Mouse (Mus musculus): ENCODE data around the gene Kcnk18. TPM values are rescaled to one million over a fixed set of nuclear protein-coding genes. Genes with fewer than 3 reads are reported as not detected.

Kcnk18 gene
- polyA plus RNA-seq, 1 experiment from 2014 or later, result not detected

DNA sequence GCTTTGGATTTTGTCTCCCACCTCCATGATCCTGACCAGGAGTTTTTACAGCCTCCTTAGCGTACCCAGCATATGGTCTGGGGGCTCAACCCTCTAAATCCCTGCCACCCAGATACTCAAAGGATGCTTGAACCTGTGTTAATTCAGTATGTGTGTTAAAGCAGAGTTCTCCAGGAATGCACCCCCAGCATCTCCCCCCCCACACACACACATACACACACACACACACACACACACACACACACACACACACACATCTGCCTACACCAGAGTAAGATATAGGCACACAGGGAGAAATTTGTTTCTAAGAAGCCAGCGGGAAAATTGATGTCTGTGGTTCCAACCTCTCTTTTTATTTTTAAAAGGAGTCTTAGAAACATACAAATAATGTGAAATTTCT lies 26.5 kb upstream of the Kcnk18 start:
- Histone ChIP-seq H3K4me3 (no peak overlapping the region), H3K4me1 (peaks cover 14% of the 10 kb centered on the region), H3K27ac (no peak overlapping the region), H3K4me2 (0 out of 2 replicates have a peak overlapping the region, but pooled peaks have one; percentile 11), H3K27me3 (peaks cover 94% of the 10 kb centered on the region), H3K36me3 (ENCODE audit: poor library complexity, severe bottlenecking) (no peaks in the 10 kb centered on the region), H3K9me3 (replicated peaks) (no peaks in the 10 kb centered on the region), H3K9ac (no peak overlapping the region)
- 13% methylated on average over 2 of the region's 2 CpGs for WGBS
- no peak for ATAC-seq

- H3K4me3 ChIP-seq, result peak overlapping the region; percentile 38
- H3K4me2 ChIP-seq, result peak overlapping the region; percentile 61
- H3K9ac ChIP-seq, result peak overlapping the region; percentile 63
- H3K36me3 ChIP-seq (ENCODE audit: poor library complexity, severe bottlenecking), result no peaks in the 10 kb centered on the region
- WGBS, result 2% methylated on average over 10 of the region's 10 CpGs
- no peaks in the 10 kb centered on the region for H3K9me3 ChIP-seq (replicated peaks)
- ATAC-seq, result no peak
- H3K4me1 ChIP-seq, result peaks cover 14% of the 10 kb centered on the region
- peaks cover 94% of the 10 kb centered on the region for H3K27me3 ChIP-seq
- peak overlapping the region; percentile 61; the same call in 1 of the 2 replicates for H3K27ac ChIP-seq
These were observed 25.6 kb upstream of the Kcnk18 start for GRCm38 (mm10) chr19:59193456-59193855.

- under 1% methylated on average over 50 of the region's 50 CpGs for WGBS
- H3K9ac ChIP-seq, result peak overlapping the region; percentile 63
These were observed 24.8 kb upstream of the Kcnk18 start for GRCm38 (mm10) chr19:59193986-59194820.

DNA sequence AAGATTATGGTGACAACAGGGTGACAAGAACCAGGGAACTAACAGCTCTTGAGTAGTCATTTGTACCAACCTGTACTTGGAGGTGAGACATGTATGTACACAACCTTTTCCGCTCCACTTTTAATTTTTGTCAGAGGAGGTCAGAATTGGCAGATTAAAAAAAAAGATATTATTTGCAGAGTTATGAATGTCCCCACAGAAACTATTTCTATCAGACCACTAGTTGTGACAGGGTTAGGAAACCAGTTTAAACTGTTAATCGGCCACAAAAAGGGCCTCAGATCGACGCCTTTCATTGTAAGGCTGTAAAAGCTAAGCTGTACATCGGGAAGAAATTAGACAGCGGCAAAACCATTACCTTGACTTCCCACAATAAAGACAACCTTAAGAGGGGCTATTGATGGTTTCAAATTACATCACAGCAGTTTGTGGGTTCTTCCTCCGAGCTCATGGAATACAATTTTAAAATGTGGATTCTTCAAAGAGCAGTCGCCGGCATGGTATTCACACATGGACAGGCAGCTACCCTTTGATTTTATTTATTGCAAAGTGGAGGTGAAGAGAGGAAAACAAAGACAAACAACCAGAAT lies 23.7 kb upstream of the Kcnk18 start:
- Histone ChIP-seq H3K27ac (no peak overlapping the region), H3K9me3 (replicated peaks) (peaks cover 7% of the 10 kb centered on the region; the same call in 1 of the 2 replicates), H3K4me2 (peak overlapping the region; percentile 61), H3K4me1 (peaks cover 14% of the 10 kb centered on the region), H3K36me3 (ENCODE audit: poor library complexity, severe bottlenecking) (no peaks in the 10 kb centered on the region), H3K27me3 (peaks cover 86% of the 10 kb centered on the region), H3K9ac (peak overlapping the region; percentile 63; the same call in 1 of the 2 replicates), H3K4me3 (peak overlapping the region; percentile 38; the same call in 1 of the 2 replicates)
- ATAC-seq, result no peak
- 9% methylated on average over 9 of the region's 9 CpGs for WGBS

More at GRCm38 (mm10) chr19:59193986-59194820, 24.8 kb upstream of the Kcnk18 start:
- Histone ChIP-seq H3K27ac (peak overlapping the region; percentile 61), H3K4me1 (peaks cover 14% of the 10 kb centered on the region), H3K36me3 (ENCODE audit: poor library complexity, severe bottlenecking) (no peaks in the 10 kb centered on the region), H3K4me3 (peak overlapping the region; percentile 38), H3K9me3 (replicated peaks) (no peaks in the 10 kb centered on the region), H3K27me3 (peaks cover 92% of the 10 kb centered on the region), H3K4me2 (peak overlapping the region; percentile 61)
- ATAC-seq, result 0 out of 2 replicates have a peak, but pooled peaks have one; percentile 29

DNA sequence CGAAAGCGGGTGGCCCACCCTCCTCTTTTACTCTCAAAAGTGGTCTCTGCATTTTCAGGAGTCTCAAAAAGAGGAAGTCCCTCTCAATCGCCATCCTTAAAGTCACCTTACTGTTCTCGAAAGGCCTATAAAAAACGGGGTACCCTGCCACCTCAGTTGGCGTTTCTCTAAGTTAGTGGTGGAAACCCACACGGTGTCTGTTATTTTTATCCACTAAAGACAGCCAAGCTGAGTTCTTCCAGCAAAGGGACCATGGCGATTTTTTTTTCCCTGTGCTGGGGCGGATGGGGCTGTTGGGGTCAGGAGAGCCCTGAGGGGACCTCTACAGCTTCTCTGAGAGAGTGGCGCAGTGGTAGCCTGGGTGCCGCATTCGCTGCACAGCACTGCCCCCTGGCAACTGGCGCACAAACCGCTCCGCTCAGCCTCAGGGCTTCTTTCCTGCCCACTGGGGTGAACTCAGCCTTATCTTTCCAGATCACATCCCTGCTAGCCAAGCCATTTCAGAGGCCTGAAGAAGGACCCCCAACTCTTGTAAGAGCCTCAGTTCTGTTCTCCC lies 22.8 kb upstream of the Kcnk18 start:
- no peak overlapping the region for H3K27ac ChIP-seq
- H3K4me3 ChIP-seq, result 0 out of 2 replicates have a peak overlapping the region, but pooled peaks have one; percentile 0
- no peak overlapping the region; the same call in 1 of the 2 replicates for H3K9ac ChIP-seq
- peak; percentile 93 for ATAC-seq
- no peaks in the 10 kb centered on the region for H3K36me3 ChIP-seq (ENCODE audit: poor library complexity, severe bottlenecking)
- H3K4me2 ChIP-seq, result peak overlapping the region; percentile 61
- H3K27me3 ChIP-seq, result peaks cover 77% of the 10 kb centered on the region
- H3K4me1 ChIP-seq, result peaks cover 14% of the 10 kb centered on the region
- H3K9me3 ChIP-seq (replicated peaks), result peaks cover 7% of the 10 kb centered on the region; the same call in 1 of the 2 replicates
- WGBS, result 2% methylated on average over 15 of the region's 15 CpGs

DNA sequence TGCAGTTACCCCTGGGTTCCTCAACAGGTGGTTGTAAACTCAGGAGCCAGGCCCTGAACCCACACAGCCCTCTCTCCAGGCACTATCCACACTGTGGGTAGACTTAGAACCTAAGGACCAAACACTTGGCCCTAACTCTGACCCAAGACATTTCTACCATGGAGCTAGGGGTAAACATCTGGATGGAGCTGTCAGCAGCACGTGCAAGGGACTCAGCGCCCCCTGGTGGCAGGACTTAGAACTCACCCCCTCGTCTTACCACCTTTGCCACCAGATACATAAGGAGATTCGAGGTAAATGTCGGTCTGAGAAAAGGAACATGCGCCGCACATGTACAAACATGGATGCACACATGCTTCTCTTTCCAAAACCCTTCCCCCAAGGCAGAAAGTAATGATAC lies 20.9 kb upstream of the Kcnk18 start:
- Histone ChIP-seq H3K9ac (no peak overlapping the region), H3K27ac (no peak overlapping the region), H3K36me3 (ENCODE audit: poor library complexity, severe bottlenecking) (no peaks in the 10 kb centered on the region), H3K4me3 (no peak overlapping the region), H3K4me1 (peaks cover 14% of the 10 kb centered on the region), H3K9me3 (replicated peaks) (peaks cover 7% of the 10 kb centered on the region; the same call in 1 of the 2 replicates), H3K4me2 (no peak overlapping the region), H3K27me3 (peaks cover 58% of the 10 kb centered on the region)
- no peak for ATAC-seq
- WGBS, result 41% methylated on average over 7 of the region's 7 CpGs

GRCm38 (mm10) chr19:59208475-59208874 lies 10.5 kb upstream of the Kcnk18 start:
- Histone ChIP-seq H3K27me3 (peaks cover 19% of the 10 kb centered on the region; the same call in 1 of the 2 replicates), H3K4me1 (no peaks in the 10 kb centered on the region), H3K9me3 (replicated peaks) (no peaks in the 10 kb centered on the region), H3K27ac (no peak overlapping the region), H3K36me3 (ENCODE audit: poor library complexity, severe bottlenecking) (no peaks in the 10 kb centered on the region), H3K4me2 (no peak overlapping the region), H3K9ac (no peak overlapping the region), H3K4me3 (no peak overlapping the region)
- WGBS, result 30% methylated on average over 5 of the region's 5 CpGs
- 0 out of 2 replicates have a peak, but pooled peaks have one; percentile 55 for ATAC-seq

- no peak overlapping the region for H3K9ac ChIP-seq
- no peak overlapping the region for H3K4me3 ChIP-seq
- ATAC-seq, result no peak
- H3K9me3 ChIP-seq (replicated peaks), result no peaks in the 10 kb centered on the region
- H3K27ac ChIP-seq, result no peak overlapping the region
- 75% methylated on average over 2 of the region's 2 CpGs for WGBS
- H3K27me3 ChIP-seq, result peaks cover 19% of the 10 kb centered on the region; the same call in 1 of the 2 replicates
- no peak overlapping the region for H3K4me2 ChIP-seq
- no peaks in the 10 kb centered on the region for H3K36me3 ChIP-seq (ENCODE audit: poor library complexity, severe bottlenecking)
- H3K4me1 ChIP-seq, result no peaks in the 10 kb centered on the region
These were observed 10.0 kb upstream of the Kcnk18 start for GRCm38 (mm10) chr19:59208986-59209385.

GRCm38 (mm10) chr19:59216891-59217290 lies 2.1 kb upstream of the Kcnk18 start:
- no peak for ATAC-seq

DNA sequence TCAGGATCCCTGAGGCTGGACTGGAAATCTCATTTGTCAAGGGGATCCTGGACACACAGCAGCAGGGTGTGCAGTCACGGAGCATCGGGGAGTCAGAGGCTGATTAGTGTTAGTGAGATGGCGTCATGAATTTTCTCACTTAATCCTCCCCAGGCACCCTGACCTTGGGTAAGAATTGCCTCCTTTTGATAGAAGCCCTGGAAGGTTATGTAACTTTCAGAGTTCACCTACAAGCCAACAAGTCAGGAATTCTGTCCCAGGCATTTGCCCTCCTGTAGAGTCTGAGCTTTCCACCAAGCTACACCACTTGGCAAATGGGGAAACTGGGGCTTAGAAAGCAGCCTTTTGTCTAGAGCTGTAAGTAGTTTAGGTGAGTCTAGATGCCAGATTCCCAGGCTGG lies 2.1 kb downstream of the Kcnk18 start:
- Histone ChIP-seq H3K36me3 (ENCODE audit: poor library complexity, severe bottlenecking) (no peaks in the 10 kb centered on the region), H3K27ac (no peak overlapping the region), H3K9ac (no peak overlapping the region), H3K9me3 (replicated peaks) (no peaks in the 10 kb centered on the region), H3K4me1 (no peaks in the 10 kb centered on the region), H3K4me2 (no peak overlapping the region), H3K4me3 (no peak overlapping the region), H3K27me3 (no peaks in the 10 kb centered on the region)
- WGBS, result 76% methylated on average over 3 of the region's 3 CpGs
- ATAC-seq, result no peak

More at GRCm38 (mm10) chr19:59216891-59217290, 2.1 kb upstream of the Kcnk18 start:
- no peaks in the 10 kb centered on the region for H3K9me3 ChIP-seq (replicated peaks)
- no peaks in the 10 kb centered on the region for H3K36me3 ChIP-seq (ENCODE audit: poor library complexity, severe bottlenecking)
- H3K9ac ChIP-seq, result no peak overlapping the region
- H3K4me3 ChIP-seq, result no peak overlapping the region
- no peaks in the 10 kb centered on the region for H3K27me3 ChIP-seq
- WGBS, result 79% methylated on average over 3 of the region's 3 CpGs
- no peak overlapping the region for H3K4me2 ChIP-seq
- H3K27ac ChIP-seq, result no peak overlapping the region
- H3K4me1 ChIP-seq, result no peaks in the 10 kb centered on the region

DNA sequence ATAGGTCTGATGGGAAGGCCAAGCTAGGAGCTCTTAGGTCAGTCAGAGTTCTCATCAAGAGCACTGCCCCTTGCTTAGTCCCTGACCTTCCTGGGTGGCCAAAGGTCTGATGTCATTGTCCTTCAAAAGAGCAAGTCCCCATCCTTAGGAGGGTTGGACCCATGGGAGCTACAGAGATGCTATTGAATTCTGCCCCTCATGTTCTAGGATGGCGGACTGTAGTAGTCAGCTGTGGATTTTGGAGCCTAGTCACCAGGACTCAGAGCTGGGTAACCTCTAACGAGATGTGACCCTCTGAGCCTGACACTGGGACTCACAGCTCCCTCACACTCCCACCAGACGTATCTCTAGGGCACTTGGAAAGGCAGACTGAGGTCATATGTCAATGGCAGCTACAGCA lies 9.4 kb downstream of the Kcnk18 start:
- H3K9me3 ChIP-seq (replicated peaks), result no peaks in the 10 kb centered on the region

DNA sequence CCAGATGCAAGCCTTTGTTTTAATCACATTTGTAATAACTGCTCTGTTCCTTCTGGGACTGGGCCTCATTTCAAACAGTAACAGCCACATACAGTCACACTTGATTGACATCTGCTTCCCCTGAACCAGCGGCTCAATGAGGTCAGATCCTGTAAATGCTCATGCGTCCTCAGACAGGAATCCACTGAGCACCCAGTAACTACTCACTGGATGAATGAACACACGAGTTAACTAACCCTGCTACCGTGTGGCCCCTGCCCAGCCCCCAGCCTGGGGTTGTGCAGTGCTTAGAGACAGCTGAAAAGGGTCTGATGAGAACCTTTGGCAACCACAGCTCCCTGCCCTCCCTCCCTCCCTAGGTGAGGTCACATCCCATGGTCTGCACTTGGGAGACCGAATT lies 13.8 kb downstream of the Kcnk18 start:
- no peaks in the 10 kb centered on the region; the same call in 1 of the 2 replicates for H3K9me3 ChIP-seq (replicated peaks)
- no peak overlapping the region for H3K4me2 ChIP-seq
- 70% methylated on average over 5 of the region's 5 CpGs for whole genome bisulfite sequencing
- H3K4me3 ChIP-seq, result no peak overlapping the region
- no peaks in the 10 kb centered on the region for H3K4me1 ChIP-seq
- no peaks in the 10 kb centered on the region for H3K36me3 ChIP-seq (ENCODE audit: poor library complexity, severe bottlenecking)
- no peak overlapping the region for H3K27ac ChIP-seq
- no peak for ATAC-seq
- H3K27me3 ChIP-seq, result no peaks in the 10 kb centered on the region
- no peak overlapping the region for H3K9ac ChIP-seq

More for the DNA sequence above, 9.4 kb downstream of the Kcnk18 start:
- Histone ChIP-seq H3K36me3 (ENCODE audit: poor library complexity, severe bottlenecking) (no peaks in the 10 kb centered on the region), H3K27me3 (no peaks in the 10 kb centered on the region), H3K4me2 (no peak overlapping the region), H3K4me1 (no peaks in the 10 kb centered on the region), H3K9ac (no peak overlapping the region), H3K27ac (no peak overlapping the region), H3K4me3 (no peak overlapping the region)
- ATAC-seq, result no peak
- WGBS, result 66% methylated on average over 3 of the region's 3 CpGs
